Mouse (Mus musculus) hindbrain, embryonic 16.5 days (tissue): ENCODE measurements at regions not wholly inside any gene's neighbourhood (a gene's known extent, or its start where the extent isn't known, plus 50 kb on each side); places are given as distances from the start of the nearest gene placed in this dataset.

Source experiments
- ATAC-seq: fragments of 200-750 bp; cut with Nextera tagmentation; 2 replicates; pipeline ENCODE4 v1.8.0; 2017; ENCODE audit warnings: moderate TSS enrichment, moderate library complexity
- H3K27ac ChIP-seq: fragments of 300-500 bp; sonication (generic); 2 replicates; pipeline ENCODE4 v1.5.1; 2014; ENCODE audit warnings: low read depth, mild to moderate bottlenecking, control low read depth, low read length, moderate library complexity
- H3K27me3 ChIP-seq: fragments of 300-500 bp; sonication (generic); replicated peaks from 2 replicates; pipeline ENCODE4 v1.6.1; 2014; ENCODE audit warnings: low read length; ENCODE audit not compliant: control insufficient read depth, insufficient read depth
- H3K36me3 ChIP-seq: fragments of 300-500 bp; sonication (generic); 2 replicates; pipeline ENCODE4 v1.6.1; 2014; ENCODE audit warnings: mild to moderate bottlenecking, low read length, moderate library complexity, mixed read lengths; ENCODE audit not compliant: control insufficient read depth, insufficient read depth
- H3K4me1 ChIP-seq: fragments of 300-500 bp; sonication (generic); 2 replicates; pipeline ENCODE4 v1.6.1; 2014; ENCODE audit warnings: low read depth, low read length; ENCODE audit not compliant: control insufficient read depth, insufficient read depth
- H3K4me2 ChIP-seq: fragments of 300-500 bp; sonication (generic); 2 replicates; pipeline ENCODE4 v1.6.1; 2014; ENCODE audit warnings: mild to moderate bottlenecking, low read length, control low read depth, moderate library complexity
- H3K4me3 ChIP-seq: fragments of 300-500 bp; sonication (generic); 2 replicates; pipeline ENCODE4 v1.5.1; 2014; ENCODE audit warnings: mild to moderate bottlenecking, low read length, control low read depth, moderate library complexity
- H3K9ac ChIP-seq: fragments of 300-500 bp; sonication (generic); 2 replicates; pipeline ENCODE4 v1.6.1; 2014; ENCODE audit warnings: low read depth, mild to moderate bottlenecking, control low read depth, low read length, moderate library complexity
- H3K9me3 ChIP-seq: fragments of 300-500 bp; sonication (generic); 2 replicates; pipeline ENCODE4 v1.6.1; 2014; ENCODE audit warnings: mild to moderate bottlenecking, low read length, moderate library complexity; ENCODE audit not compliant: control insufficient read depth
- WGBS: fragments of 180-500 bp; shearing (Covaris S2); extraction: QIAGEN DNeasy Blood & Tissue Kit; methylation state at CpG from one replicate; pipeline ENCODE4 v1.1.7; 2014; 5-methylcytosine and 5-hydroxymethylcytosine counted together

DNA sequence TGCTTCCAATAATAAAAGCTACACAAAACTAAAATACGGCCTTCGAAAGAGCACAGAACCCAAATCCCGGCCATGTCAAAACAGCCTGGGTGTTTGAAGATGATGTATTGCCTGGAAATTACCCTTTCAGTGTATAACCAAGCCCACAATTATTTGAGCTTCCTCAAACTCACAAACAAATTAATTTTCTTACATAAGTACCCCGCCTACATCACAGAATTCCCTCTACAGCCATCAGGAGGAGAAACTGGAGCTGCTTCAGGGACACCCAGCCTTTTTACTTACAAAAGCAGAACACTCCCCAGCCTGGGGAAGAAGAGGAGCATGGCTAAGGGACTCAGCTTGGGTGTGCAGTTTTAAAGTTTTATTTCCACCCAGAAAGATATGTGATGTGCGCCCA, 207.6 kb upstream of the Daam1 start:
- Histone ChIP-seq H3K9ac (no peak overlapping the region), H3K9me3 (no peaks in the 10 kb centered on the region), H3K4me3 (no peak overlapping the region), H3K4me2 (no peak overlapping the region), H3K27me3 (no peaks in the 10 kb centered on the region), H3K4me1 (peaks cover 2% of the 10 kb centered on the region), H3K27ac (no peak overlapping the region), H3K36me3 (no peaks in the 10 kb centered on the region)
- 92% methylated on average over 5 of the region's 5 CpGs for WGBS
- no peak for ATAC-seq

DNA sequence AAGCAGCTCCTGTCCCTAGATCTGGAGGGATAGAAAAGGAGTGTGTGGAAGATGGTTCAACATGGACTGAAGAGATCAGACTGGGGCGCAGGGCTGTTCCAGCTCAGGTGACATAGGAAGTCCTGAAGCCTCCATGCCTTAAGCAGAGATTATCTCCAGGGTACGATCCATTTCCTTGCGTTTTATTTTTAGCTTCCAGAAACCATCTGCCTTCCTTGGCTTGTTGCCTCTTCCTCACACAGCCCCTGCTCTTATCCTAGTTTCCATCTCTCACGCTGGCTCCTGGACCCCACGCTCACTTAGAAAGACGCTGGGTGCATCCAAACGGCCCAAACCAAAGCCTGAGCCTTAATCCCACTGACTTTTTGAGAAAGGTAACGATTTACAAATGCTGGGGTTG, 206.8 kb upstream of the Daam1 start:
- H3K4me1 ChIP-seq = peaks cover 2% of the 10 kb centered on the region
- no peak overlapping the region for H3K4me3 ChIP-seq
- H3K27ac ChIP-seq = no peak overlapping the region
- H3K9ac ChIP-seq = no peak overlapping the region
- no peaks in the 10 kb centered on the region for H3K36me3 ChIP-seq
- no peaks in the 10 kb centered on the region for H3K9me3 ChIP-seq
- ATAC-seq = no peak
- H3K27me3 ChIP-seq = no peaks in the 10 kb centered on the region
- 75% methylated on average over 8 of the region's 8 CpGs for WGBS
- no peak overlapping the region for H3K4me2 ChIP-seq

DNA sequence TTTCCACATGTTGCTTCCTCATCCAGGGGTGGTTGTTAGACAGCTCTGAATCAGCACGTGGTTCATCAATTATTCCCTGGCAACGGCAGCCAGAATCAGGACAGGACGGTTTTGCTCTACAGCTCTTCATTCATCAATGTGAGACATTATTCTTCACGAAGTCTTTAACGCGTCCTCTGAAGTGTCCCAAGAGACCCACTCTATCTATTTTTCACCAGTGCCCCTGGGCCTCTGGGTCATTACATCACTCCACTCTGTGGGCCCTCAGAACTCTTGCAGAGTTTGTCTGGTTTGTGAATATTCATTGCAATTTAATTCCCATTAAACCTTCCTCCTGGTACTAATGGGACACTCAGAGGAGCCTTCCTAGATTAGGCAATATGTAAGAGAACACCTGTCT, 206.2 kb upstream of the Daam1 start:
- ATAC-seq = no peak
- Histone ChIP-seq H3K4me2 (no peak overlapping the region), H3K9me3 (no peaks in the 10 kb centered on the region), H3K9ac (no peak overlapping the region), H3K27me3 (no peaks in the 10 kb centered on the region), H3K4me3 (no peak overlapping the region), H3K4me1 (peaks cover 2% of the 10 kb centered on the region), H3K36me3 (no peaks in the 10 kb centered on the region), H3K27ac (no peak overlapping the region)
- 30% methylated on average over 6 of the region's 6 CpGs for WGBS

DNA sequence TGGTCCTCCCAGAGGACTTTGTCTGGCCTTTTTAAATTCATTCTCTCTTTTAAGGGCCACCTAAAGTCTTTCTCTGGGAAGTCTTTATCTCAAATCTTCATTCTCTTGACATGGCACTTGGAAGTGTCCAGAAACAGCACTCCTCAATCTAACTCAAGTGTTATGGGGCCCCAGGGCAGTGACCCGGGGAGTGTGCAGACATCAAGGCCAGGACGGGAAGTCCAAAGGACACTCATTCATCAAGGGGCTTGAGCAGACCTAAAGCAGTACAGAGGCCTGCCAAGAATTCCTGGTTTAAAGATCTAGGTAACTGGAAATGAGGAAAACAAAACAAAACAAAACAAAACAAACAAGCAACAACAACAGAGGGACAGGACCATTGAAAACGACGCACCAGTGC, 205.8 kb upstream of the Daam1 start:
- Histone ChIP-seq H3K36me3 (no peaks in the 10 kb centered on the region), H3K27me3 (no peaks in the 10 kb centered on the region), H3K4me1 (peaks cover 2% of the 10 kb centered on the region), H3K4me2 (no peak overlapping the region), H3K9me3 (no peaks in the 10 kb centered on the region), H3K9ac (no peak overlapping the region), H3K27ac (no peak overlapping the region), H3K4me3 (no peak overlapping the region)
- 62% methylated on average over 4 of the region's 4 CpGs for WGBS
- ATAC-seq = no peak

DNA sequence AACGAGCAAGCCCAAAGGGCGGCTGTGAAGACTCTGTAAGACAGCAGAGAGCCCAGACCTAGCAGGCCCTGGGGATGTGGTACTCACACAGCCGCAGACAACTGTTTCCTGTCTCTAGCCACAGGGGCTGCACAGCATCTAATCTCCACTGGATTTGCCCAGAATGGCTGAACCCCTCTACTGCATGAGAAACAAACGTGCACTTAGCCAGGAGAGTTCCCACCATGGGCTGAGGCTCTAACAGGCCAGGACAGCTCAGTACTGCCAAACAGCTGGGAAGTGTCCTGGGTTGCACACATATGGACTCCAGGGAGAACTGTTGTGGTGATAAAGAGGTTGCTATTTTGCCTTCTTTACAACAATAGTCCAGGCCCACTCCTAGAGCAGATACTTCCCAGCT, 204.1 kb upstream of the Daam1 start:
- no peak overlapping the region for H3K4me2 ChIP-seq
- H3K27me3 ChIP-seq = no peaks in the 10 kb centered on the region
- H3K36me3 ChIP-seq = no peaks in the 10 kb centered on the region
- WGBS = 81% methylated on average over 4 of the region's 4 CpGs
- H3K9ac ChIP-seq = no peak overlapping the region
- no peak overlapping the region for H3K4me3 ChIP-seq
- no peaks in the 10 kb centered on the region for H3K9me3 ChIP-seq
- ATAC-seq = no peak
- no peak overlapping the region for H3K27ac ChIP-seq
- peaks cover 2% of the 10 kb centered on the region for H3K4me1 ChIP-seq

DNA sequence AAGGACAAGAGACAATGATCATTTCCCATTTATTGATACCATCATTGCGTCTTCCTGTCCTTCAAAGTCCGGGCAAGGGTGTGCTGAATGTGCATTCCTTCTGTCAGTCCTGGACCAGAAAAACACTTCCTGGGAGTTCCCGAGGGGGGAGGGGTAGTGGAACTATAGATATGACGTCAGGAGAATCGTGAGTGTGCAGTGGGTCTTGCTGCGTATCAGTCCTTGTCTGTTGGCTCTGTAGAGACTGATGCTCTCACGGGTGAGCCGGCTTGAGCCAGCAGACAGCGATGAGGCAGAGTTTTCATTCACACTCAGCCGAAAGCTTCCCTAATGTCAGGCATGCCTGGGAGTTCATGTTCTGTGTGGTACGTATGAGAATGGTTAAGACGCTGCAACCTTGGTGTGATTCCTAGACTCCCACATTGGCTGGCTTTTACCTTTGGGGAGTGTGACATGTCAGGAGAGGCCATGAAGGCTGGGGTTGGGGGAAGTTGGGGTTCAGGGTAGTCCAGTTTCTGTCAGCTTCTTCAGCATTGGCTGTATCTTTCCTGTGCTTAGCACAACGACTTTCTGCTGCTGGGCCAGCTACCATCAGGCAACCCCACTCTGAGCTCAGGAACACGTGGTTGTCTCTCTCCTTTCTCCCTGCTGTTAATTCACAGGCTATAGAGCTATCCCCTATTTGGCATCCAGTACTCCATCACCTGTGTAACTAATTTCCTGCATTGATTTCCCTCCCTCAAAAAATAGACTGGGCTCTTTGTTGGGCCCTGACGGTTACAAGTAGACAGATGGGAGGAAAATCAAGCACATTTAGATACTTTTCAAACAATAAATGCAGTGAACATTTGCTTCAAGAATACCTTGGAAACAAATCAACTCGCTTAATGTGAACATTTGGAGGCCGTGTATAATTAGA, 203.2 kb upstream of the Daam1 start:
- ATAC-seq = no peak
- 69% methylated on average over 17 of the region's 17 CpGs for WGBS
- H3K27me3 ChIP-seq = no peaks in the 10 kb centered on the region
- H3K4me2 ChIP-seq = no peak overlapping the region
- no peak overlapping the region for H3K27ac ChIP-seq
- no peak overlapping the region for H3K4me3 ChIP-seq
- no peak overlapping the region for H3K9ac ChIP-seq
- H3K4me1 ChIP-seq = peaks cover 2% of the 10 kb centered on the region
- H3K36me3 ChIP-seq = no peaks in the 10 kb centered on the region
- no peaks in the 10 kb centered on the region for H3K9me3 ChIP-seq

DNA sequence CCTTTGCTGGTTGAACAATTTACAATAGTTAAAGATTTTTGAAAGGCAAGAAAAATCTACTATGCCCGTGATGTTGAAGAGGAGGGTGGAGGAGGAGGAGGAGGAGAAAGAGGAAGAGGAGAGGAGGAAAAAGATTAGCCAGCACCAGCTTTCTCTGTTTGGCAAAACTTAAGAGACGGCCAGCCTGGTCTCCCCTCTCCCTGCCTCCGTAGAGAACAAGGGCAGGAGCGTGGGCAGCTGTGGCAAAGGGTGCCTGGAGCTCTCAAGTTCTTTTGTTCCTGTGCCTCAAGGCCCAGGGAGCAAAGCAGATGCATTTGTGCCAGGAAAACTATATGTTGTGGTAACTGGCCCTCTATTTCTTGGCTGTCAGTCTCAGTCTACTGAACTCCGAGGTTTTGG, 202.5 kb upstream of the Daam1 start:
- Histone ChIP-seq H3K36me3 (no peaks in the 10 kb centered on the region), H3K9ac (no peak overlapping the region), H3K27ac (no peak overlapping the region), H3K27me3 (no peaks in the 10 kb centered on the region), H3K4me2 (no peak overlapping the region), H3K4me1 (peaks cover 2% of the 10 kb centered on the region), H3K4me3 (no peak overlapping the region), H3K9me3 (no peaks in the 10 kb centered on the region)
- WGBS = 45% methylated on average over 5 of the region's 5 CpGs
- ATAC-seq = no peak

DNA sequence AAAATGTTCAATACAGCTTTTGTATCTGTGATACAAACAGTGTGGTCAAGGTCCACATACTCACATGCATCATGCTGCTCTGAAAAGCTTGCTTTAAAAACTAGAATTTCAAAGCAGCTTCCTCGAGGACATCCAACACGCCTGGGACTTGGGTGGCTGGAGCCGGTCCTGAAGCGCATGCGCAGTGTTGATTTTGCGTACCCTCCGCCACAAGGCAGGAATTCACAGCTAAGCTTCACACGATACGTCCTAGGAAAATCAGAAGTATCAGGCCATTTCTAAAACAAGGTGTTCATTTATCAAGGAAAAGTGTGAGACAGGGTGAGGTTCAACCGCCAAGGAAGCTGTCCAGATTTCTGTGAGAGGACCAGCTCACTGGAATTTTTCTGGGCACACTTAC, 202.1 kb upstream of the Daam1 start:
- no peak overlapping the region for H3K27ac ChIP-seq
- no peaks in the 10 kb centered on the region for H3K27me3 ChIP-seq
- no peak for ATAC-seq
- 88% methylated on average over 10 of the region's 10 CpGs for WGBS
- no peak overlapping the region for H3K4me2 ChIP-seq
- H3K9ac ChIP-seq = no peak overlapping the region
- no peak overlapping the region for H3K4me3 ChIP-seq
- no peaks in the 10 kb centered on the region for H3K9me3 ChIP-seq
- H3K4me1 ChIP-seq = peaks cover 2% of the 10 kb centered on the region
- H3K36me3 ChIP-seq = no peaks in the 10 kb centered on the region

DNA sequence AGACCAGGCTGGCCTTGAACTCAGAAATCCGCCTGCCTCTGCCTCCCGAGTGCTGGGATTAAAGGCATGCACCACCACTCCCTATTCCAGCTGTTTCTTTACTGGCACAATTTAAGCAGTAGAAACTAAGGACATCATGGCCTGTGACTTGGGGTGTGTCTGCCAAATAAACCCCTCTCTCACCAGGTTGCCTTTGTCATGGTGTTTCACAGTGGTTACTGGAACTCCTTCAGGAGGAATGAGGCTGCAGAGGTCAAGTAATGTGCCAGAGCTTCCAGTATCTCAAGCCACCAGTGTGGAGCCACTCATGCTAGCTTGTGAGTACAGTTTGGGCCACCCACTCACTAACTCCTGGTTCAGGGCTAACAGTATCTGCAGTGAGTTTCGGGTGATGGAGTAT, 200.5 kb upstream of the Daam1 start:
- no peak overlapping the region for H3K4me3 ChIP-seq
- no peaks in the 10 kb centered on the region for H3K36me3 ChIP-seq
- no peak for ATAC-seq
- WGBS = 93% methylated on average over 3 of the region's 3 CpGs
- no peak overlapping the region for H3K9ac ChIP-seq
- H3K9me3 ChIP-seq = no peaks in the 10 kb centered on the region
- no peaks in the 10 kb centered on the region; the same call in 1 of the 2 replicates for H3K4me1 ChIP-seq
- no peaks in the 10 kb centered on the region for H3K27me3 ChIP-seq
- no peak overlapping the region for H3K27ac ChIP-seq
- H3K4me2 ChIP-seq = no peak overlapping the region
